Mouse (Mus musculus): ENCODE data around the gene Tent5b. TPM values are rescaled to one million over a fixed set of nuclear protein-coding genes. Genes with fewer than 3 reads are reported as not detected.
"Not testable (repeated sequence)": the region's sequence is repeated elsewhere in the genome, so short reads cannot be mapped to it uniquely, and the experiment has no call there.

Gene Tent5b
- total RNA-seq, 2 experiments from 2014 or later: not detected

DNA sequence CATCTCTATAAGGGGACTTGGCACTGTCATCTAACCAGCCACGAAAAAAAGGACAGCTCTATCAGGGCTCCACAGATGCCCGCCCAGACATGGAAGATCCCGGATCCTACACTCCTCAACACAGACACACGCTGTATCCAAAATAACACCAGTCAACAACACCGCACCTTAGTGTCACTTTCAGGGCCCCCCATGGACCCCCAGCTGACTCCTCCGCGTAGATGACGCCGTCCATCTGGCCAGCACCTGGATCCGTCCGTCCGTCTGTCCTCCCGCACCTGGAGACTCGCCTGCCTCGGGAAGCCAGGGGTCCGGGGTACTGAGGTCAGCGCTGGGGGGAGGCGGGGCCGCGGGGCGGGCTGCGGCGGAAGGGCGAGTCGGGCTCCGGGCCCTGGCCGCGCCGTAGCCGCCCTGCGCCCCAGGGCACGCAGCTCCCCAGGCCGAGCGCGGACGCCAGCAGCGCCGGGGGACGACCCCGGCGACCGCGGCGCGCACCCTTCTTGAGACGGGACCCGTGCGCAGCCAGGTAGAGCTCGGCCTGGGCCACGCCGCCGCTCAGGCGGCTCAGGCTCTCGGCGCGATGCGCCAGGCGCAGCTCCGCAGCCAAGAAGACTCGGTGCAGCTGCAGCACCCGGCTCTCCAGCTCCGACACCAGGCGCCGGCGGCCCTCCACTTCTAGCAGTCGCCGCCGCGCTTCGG is 17.7 kb downstream of the Tent5b start:
- DNase-seq: no peak
- intact Hi-C loops (cut with DNase I): no loop called here

DNA sequence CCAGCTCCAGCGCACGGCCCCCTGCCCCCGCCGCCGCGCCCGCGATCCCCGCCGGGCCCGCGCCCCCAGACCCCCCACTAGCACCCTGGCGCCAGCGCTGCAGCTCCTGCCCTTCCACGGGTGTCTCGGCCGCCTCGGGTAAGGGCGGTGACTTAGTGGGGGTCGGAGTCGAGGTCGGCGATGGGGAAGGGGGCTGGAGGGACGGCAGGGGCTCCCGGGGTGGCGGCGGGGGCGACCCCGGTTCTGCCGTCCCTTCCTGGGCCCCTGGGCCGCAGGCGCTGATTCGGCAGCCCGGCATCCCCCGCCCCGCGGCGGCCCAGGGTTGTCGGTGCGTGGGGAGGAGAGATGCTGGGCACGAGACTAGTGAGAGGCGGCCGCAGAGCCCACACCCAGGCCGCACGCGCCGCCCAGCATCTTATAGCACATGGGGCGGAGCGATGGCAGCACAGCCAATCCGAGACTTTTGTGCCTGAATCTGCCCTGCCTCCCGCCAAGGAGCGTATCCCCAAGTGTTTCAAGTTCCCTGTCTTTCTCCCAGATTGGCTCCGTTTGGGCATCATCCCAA is 18.3 kb downstream of the Tent5b start, which contains the start of gene Trnp1:
Trnp1 (minus strand) TSS at position 391 of the 565 bp plus-strand sequence.
- intact Hi-C loops (cut with DNase I): no loop called here
- DNase-seq: peak; percentile 82

DNA sequence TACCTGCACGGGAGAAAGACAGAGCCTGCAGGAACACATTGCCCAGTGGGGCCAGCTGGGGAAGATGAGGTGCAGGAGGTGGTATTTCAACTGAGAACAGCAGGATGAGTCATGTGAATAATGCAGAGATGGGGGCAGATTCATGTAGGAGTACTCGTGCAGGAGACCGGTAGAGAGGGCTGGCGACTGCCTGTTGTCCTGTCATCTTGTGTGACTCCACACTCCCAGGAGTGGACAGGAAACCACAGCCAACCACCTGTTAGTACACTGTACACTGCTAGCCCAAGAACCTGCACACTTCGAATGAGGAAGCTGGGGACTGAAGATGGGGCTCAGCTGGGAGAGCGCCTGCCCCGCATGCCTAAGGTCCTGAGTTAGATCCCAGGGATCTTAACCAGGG is 21.6 kb downstream of the Tent5b start:
- intact Hi-C loops (cut with DNase I): no loop called here
- DNase-seq: no peak

DNA sequence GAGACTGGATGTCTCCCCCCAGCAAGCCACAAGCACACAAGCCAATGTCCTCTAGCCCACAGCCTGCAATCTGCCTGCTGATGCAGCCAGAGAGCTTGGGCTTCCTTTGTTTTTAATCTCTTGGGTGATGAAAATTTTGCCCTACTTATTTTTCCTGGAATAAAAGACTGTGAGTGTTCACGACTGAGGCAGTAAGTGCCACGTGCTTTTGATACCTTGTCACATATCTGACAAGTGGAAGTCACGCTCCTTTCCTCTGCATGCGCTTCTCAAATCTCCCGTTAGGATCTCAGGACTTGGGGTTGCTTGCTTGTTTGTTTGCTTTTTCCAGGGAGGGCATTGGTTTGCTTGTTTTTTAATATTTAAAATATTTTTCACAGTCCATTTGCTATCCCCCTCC is 24.4 kb downstream of the Tent5b start:
- intact Hi-C loops (cut with DNase I): no loop called here
- no peak for DNase-seq

DNA sequence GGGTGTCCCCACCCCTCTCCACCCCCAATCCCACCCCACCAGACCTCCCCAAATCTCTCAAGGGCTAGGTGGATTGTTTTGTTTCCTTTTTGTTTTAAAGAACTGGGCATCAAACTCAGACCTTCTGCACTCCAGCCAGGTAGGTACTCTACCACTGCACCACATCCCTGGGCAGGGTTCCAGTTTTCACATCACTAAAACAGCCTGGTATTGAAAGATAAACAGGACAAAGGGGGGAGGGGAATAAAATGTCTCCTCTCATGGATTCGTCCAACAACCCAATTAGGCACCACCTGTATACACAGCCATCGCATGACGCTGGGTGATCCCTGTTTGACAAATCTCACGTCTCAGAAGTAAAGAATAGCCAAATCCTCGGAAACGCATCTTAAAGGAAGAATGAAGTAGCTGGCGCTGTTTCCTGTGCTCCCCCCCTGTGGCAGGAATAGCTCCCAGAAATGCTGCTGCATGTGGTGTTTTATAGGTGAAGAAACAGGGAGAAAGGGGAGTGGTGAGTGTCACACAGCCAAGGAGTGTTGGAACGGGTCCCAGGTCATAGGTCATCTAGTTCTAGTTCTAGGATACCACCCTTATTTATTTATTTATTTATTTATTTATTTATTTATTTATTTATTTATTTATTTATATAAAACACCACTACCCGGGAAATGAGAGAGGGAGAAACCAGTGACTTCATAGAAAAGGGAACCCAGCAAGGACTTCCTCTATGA is 25.0 kb downstream of the Tent5b start:
- intact Hi-C loops (cut with DNase I): no loop called here
- no peak for DNase-seq

DNA sequence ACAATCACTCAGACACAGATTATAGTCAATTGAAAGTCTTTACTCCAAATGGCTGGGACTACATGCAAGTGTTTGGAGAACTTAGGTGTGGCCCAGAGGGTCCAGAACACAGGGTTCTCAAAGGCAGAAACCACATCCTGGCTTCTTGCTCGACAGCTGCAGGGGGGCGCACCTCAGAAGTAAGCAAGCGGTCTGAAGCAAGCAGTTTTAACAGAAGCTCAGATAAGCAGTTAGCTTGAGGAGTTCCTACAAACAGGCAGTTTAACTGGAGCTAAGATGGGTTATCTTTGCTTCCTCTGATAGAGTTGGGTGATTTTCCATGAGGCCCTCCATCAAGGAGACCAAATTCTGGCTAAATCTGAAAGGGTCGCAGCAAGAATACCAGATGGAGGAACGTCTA is 26.6 kb downstream of the Tent5b start:
- intact Hi-C loops (cut with DNase I): no loop called here
- DNase-seq: no peak

DNA sequence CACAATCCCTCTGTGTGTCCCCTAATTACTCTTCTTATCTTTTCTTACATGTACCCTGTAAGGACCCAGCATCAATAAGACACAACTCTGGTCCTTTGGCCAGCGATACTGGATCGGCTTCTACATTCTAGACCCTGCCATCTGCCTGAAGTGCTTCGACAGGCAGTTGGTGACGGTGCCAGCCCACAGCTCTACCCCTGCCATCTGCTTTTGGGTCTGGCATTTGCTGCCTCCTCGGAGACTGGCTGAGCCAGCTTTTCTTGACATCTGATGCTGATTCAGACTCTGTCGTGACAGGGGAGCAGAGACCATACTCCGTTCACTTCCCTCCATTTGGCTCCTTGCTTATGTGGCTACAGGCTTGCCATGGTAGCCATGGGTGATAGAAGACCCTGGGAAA is 29.1 kb downstream of the Tent5b start:
- intact Hi-C loops (cut with DNase I): no loop called here

DNA sequence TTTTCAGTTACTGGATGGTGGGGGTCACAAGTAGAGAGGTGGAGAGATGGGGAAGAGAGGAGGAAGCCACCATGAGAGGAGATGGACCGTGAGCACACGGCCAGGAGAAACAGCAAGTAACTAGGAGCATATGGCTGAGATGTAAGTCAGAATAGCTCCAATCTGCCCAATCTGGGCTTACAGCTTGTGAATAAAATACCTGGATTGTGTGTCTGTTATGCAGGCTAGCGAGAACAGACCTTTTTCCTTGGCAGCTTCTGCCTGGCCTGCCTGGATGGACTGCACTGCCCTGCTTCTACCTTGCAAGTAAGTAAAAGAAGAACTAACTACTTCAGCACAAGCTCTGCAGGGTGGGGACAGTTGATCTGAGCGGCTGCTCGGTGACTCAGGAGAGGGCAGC is 31.1 kb downstream of the Tent5b start:
- intact Hi-C loops (cut with DNase I): no loop called here
- no peak for DNase-seq

More for the DNA sequence above, 29.1 kb downstream of the Tent5b start:
- DNase-seq: peak; percentile 91

DNA sequence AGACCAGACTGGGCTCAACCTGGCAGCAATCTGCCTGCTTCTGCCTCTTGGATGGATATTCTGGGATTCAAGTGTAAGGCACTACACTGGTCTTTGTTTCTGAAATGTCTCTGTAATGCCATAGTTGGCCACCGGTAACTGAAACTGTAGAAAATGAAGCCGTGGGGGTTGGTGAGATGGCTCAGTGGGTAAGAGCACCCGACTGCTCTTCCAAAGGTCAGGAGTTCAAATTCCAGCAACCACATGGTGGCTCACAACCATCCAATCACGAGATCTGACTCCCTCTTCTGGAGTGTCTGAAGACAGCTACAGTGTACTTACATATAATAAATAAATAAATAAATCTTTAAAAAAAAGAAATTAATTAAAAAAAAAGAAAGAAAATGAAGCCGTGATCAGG is 32.6 kb downstream of the Tent5b start:
- intact Hi-C loops (cut with DNase I); DNase-seq: not testable (repeated sequence)

DNA sequence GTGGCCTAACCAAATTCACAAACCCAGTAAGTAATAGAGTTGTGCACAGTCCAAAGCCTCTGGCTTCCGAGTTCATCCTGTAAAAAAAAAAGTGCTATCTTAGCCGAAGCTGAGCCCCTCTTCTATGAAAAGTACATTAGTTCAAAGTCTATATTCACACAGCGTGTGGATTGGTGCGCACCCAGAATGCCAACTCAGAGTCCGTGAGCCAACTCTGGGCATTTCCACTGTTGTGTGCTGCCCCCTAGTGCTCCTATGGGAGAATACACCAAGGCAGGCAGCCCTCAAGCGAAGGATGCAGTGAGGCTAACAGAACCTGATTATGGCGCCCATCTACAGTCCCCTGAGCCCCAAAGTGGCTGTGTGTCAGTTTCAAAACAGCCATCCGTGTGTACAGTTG is 33.0 kb downstream of the Tent5b start:
- DNase-seq: peak; percentile 80
- intact Hi-C loops (cut with DNase I): no loop called here

DNA sequence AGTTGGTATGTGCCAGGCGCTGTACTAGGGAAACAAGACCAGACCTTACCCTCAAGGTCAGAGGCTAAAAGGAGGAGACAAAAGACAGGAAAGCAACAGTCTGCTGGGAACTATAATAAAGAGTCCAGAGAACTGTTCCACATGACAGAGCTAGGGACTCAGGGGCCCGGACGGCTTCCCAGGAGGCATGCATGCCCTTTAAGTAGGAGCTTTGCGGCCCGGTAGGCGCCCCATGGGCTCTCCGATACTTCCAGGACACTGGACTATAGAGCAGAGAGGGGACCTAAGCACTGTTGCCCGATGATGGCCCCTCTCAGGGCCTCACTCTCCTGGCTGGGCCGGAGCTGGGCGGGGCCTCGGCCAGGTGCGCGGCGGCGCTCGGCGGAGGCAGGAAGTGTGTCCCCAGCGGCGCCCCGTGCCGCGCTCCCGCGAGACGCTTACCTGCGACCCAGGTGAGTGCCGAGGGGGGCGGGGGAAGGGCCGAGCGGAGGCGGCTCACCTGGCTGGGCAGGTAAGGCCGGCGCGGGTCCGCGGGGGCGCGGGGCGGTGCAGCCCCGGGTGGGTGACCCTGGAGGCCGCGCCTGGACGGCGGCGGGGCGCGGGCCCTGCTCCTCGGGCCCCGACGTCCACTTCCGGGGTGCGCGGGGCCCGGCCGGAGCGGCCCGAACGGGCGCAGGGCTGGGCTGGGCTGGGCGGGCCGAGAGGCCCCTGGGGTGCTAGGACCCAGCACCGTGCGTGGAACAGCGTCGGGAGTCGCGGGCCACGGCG is 38.9 kb downstream of the Tent5b start, which contains the start of gene Kdf1:
Kdf1 (plus strand) TSS at position 363 of the 768 bp plus-strand sequence.
- DNase-seq: no peak
- intact Hi-C loops (cut with DNase I): no loop called here

DNA sequence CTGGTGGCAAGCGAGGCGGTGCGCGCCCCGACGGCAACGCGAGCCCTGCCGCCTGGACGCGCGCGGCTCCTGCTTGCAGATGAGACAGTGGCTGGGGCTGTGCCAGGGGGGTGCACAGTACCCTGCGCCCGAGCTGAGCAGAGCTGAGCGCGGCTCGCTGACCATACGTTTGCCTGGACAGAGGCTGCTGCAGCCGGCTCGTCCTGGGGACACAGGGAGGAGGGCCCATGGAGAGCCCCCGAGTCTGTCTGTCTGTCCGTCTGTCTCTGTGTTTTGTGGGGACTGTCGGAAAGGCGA is 39.4 kb downstream of the Tent5b start:
- DNase-seq: no peak
- intact Hi-C loops (cut with DNase I): no loop called here

DNA sequence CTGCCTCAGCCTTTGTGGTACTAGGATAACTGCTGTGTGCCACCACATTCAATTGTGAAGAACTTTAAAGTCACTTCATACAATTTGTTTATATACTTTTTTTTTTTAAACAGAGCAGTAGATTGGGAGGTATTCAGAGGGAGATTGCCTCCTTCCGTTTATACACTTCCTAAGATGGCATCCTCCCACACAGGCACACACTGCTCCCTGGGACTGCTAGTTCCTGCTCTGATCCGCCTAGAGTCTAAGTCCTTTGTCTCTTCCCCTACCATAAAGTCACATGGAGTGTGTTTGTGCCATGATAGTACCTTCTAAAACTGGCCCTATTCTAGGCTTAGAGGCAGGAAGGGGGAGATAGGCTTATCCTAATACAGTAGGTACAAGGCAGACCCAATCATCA is 41.6 kb downstream of the Tent5b start:
- intact Hi-C loops (cut with DNase I): no loop called here
- DNase-seq: no peak

DNA sequence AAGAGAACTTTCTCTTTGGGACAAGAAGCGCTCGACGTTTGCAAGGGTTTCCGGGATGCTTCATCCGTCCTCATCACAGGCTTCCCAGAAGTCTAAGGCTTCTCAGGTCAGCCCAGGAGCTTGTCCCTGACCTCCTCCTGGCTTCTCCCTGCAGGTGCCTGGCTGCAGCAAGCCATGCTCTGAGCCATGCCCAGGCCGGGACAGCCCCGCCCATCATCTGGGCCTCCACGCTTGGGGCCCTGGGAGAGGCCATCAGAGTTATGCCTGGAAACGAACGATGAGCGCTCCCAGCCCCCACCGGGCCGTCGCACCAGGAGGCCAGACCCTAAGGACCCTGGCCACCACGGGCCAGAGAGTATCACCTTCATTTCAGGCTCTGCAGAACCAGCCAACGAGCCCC is 47.9 kb downstream of the Tent5b start:
- intact Hi-C loops (cut with DNase I): no loop called here
- DNase-seq: no peak

DNA sequence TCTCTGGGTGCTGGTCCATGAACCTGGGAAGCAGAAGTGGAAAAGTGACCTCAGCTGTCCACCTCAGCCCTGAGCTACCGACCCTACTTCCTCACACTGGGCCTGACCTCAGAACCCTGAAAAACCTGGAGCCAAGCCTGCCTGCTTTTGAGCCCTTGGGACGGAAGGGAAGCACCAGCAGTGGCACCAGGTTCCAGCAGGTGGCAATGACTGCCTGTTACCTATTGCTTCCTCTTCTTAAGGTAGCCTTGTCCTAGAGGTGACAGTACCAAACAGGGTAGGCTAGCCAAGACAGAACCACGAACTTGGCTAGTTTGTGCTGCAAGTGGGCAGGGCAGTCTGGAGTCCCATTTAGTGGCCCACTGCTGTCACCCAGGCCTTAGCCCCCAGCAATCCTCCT is 52.8 kb downstream of the Tent5b start:
- DNase-seq: no peak
- intact Hi-C loops (cut with DNase I): no loop called here

DNA sequence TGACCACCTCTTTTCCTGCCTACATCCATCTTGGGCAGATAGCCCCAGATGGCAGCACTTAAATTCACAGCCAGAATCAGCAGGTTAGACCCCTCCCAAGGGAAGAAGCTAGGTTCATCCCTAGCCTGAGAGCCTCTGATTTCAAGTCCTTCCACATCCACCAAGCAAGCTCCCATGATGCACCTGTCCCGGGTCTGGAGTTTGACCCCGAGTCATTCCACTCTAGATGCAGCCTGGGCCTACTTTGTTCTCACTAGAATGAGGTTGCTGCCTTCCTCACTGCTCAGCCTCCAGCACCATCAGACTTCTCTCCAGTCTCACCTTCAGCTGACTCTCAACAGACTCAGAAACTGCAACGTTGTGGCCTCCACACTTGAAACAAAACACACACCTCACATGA is 56.1 kb downstream of the Tent5b start:
- intact Hi-C loops (cut with DNase I): no loop called here
- DNase-seq: no peak

DNA sequence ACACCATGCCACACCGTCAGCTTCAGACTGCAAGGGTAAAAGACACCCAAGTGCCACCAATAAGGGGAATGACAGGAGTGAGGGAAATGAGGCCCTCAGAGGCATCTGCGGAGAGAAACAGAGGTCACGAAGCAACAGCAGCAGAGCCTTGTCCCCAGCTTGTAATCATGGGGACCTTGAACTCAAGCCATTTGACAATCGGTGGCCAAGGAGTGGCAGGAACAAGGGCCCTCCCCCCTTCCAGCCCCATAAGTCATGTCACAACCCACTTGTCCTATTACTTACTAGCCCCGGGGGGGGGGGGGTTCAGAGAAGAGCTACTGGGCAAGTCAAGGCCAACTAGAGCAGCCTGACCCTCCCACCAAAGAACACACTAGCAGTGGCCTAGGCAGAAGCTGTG is 56.7 kb downstream of the Tent5b start:
- intact Hi-C loops (cut with DNase I): no loop called here
- DNase-seq: no peak
